Mouse (Mus musculus) hindbrain, embryonic 11.5 days (tissue): ENCODE measurements around the gene Eif5a. TPM values are rescaled to one million over a fixed set of nuclear protein-coding genes. Genes with fewer than 3 reads are reported as not detected.

Experiments used
- ATAC-seq: fragments of 200-750 bp; cut with Nextera tagmentation; 2 replicates; pipeline ENCODE4 v1.8.0; 2017; ENCODE audit warnings: mild to moderate bottlenecking, moderate TSS enrichment, moderate library complexity; ENCODE audit not compliant: low FRiP score
- DNase-seq: peaks from one replicate; pipeline ENCODE4 v3.0.0-alpha.2; 2015; ENCODE audit warnings: low spot score
- H3K27ac ChIP-seq: fragments of 300-500 bp; sonication (generic); 2 replicates; pipeline ENCODE4 v1.5.1; 2014; ENCODE audit warnings: mild to moderate bottlenecking, low read depth, low read length
- H3K27me3 ChIP-seq: fragments of 300-500 bp; sonication (generic); 2 replicates; pipeline ENCODE4 v1.6.1; 2014; ENCODE audit warnings: mild to moderate bottlenecking, low read length, moderate library complexity, mixed read lengths; ENCODE audit not compliant: control insufficient read depth, insufficient read depth
- H3K36me3 ChIP-seq: fragments of 300-500 bp; sonication (generic); 2 replicates; pipeline ENCODE4 v1.6.1; 2014; ENCODE audit warnings: mild to moderate bottlenecking, low read length, moderate library complexity, mixed read lengths; ENCODE audit not compliant: control insufficient read depth, insufficient read depth
- H3K4me1 ChIP-seq: fragments of 300-500 bp; sonication (generic); replicated peaks from 2 replicates; pipeline ENCODE4 v1.6.1; 2014; ENCODE audit warnings: low read length, mixed read lengths; ENCODE audit not compliant: control insufficient read depth, insufficient read depth
- H3K4me2 ChIP-seq: fragments of 300-500 bp; sonication (generic); replicated peaks from 2 replicates; pipeline ENCODE4 v1.6.1; 2014; ENCODE audit warnings: mild to moderate bottlenecking, low read depth, low read length
- H3K4me3 ChIP-seq: fragments of 300-500 bp; sonication (generic); 2 replicates; pipeline ENCODE4 v1.5.1; 2014; ENCODE audit warnings: low read depth, low read length
- H3K9ac ChIP-seq: fragments of 300-500 bp; sonication (generic); 2 replicates; pipeline ENCODE4 v1.6.1; 2014; ENCODE audit warnings: low read depth, low read length
- H3K9me3 ChIP-seq: fragments of 300-500 bp; sonication (generic); 2 replicates; pipeline ENCODE4 v1.6.1; 2016; ENCODE audit warnings: low read length; ENCODE audit not compliant: control insufficient read depth
- WGBS: fragments of 180-500 bp; shearing (Covaris S2); extraction: QIAGEN DNeasy Blood & Tissue Kit; methylation state at CpG from one replicate; pipeline ENCODE4 v1.1.7; 2014; 5-methylcytosine and 5-hydroxymethylcytosine counted together
- polyA plus RNA-seq: library from polyadenylated mRNA; unstranded; fragments of >200 nt; fragmentation: Nextera tagmentation; extraction: Ambion mirVana; gene quantifications from 2 replicates; pipeline ENCODE4 v1.2.1, GENCODE M21; 2014

The Eif5a gene
- polyA plus RNA-seq, 1 experiment from 2014 or later, result 1,842 TPM

DNA sequence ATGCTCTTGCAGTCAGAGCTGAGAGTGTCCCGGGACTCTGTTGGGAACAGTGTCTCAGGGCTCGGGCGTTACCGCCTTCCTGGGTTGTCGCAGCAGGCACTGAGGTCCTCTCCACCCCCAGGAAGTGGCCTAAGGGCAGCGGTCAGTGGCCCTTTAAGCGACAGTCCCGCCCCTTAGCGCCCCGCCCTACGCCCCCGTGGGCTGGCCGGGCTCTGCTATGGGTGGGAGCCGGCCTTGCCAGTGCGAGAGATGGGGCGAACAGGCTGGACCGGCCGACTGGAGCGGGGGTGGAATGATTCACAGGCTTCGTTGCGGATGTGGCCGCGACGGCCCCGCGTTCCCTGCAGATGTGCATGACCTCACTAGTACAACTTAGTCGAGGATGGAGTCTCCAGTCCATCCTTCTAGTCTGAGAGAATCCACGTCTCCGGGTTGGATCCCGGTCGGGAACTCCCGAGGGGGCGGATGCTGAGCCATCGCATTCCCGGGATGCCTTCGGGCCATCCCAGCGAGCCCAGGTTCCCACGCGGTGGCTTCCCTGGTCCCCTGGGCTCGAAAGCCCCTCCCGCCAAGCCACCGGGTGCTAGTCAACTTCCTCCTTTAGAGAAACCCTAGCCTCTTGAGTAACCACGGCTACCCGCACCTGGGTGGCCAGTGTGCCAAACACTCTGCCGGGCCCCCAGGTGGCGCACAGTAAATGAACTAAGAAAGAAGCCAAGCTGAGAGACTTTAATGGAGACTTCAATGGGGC is 40.7 kb downstream of the Eif5a start, which contains the start of gene Kctd11:
Gene Kctd11, minus strand, starts transcription at position 554 of the 751 bp plus-strand sequence.
- whole genome bisulfite sequencing, result under 1% methylated on average over 45 of the region's 46 CpGs
- H3K4me2 ChIP-seq, result peak within 1 kb of the TSS; percentile 68
- peak within 1 kb of the TSS; percentile 61 for H3K9ac ChIP-seq
- H3K36me3 ChIP-seq, result no peaks in the 10 kb centered on the region
- no peaks in the 10 kb centered on the region for H3K27me3 ChIP-seq
- H3K27ac ChIP-seq, result peak within 1 kb of the TSS; percentile 67
- DNase-seq (peak; percentile 80), ATAC-seq (peak; percentile 73)
- no peaks in the 10 kb centered on the region for H3K9me3 ChIP-seq
- H3K4me3 ChIP-seq, result peak within 1 kb of the TSS; percentile 46
- H3K4me1 ChIP-seq, result no peaks in the 10 kb centered on the region; the same call in none of the 2 replicates

- H3K27ac ChIP-seq, result peak overlapping the region; percentile 67; the same call in 1 of the 2 replicates
- H3K9me3 ChIP-seq, result no peaks in the 10 kb centered on the region
- H3K36me3 ChIP-seq, result no peaks in the 10 kb centered on the region
- H3K9ac ChIP-seq, result peak overlapping the region; percentile 61; the same call in 1 of the 2 replicates
- H3K4me1 ChIP-seq, result no peaks in the 10 kb centered on the region; the same call in none of the 2 replicates
- WGBS, result under 1% methylated on average over 18 of the region's 18 CpGs
- peak overlapping the region; percentile 68 for H3K4me2 ChIP-seq
- ATAC-seq (peak; percentile 36; the same call in 1 of the 2 replicates), DNase-seq (peak; percentile 72)
- peak overlapping the region; percentile 46 for H3K4me3 ChIP-seq
- H3K27me3 ChIP-seq, result no peaks in the 10 kb centered on the region
These were observed 41.3 kb downstream of the Eif5a start for GRCm38 (mm10) chr11:69880506-69880852.

GRCm38 (mm10) chr11:69879711-69880110 is 42.0 kb downstream of the Eif5a start:
- Histone ChIP-seq H3K36me3 (no peaks in the 10 kb centered on the region), H3K9ac (no peak overlapping the region), H3K4me2 (peak overlapping the region; percentile 68), H3K27ac (no peak overlapping the region), H3K9me3 (no peaks in the 10 kb centered on the region), H3K4me1 (no peaks in the 10 kb centered on the region; the same call in none of the 2 replicates), H3K27me3 (no peaks in the 10 kb centered on the region), H3K4me3 (no peak overlapping the region)
- WGBS, result 58% methylated on average over 15 of the region's 15 CpGs
- DNase-seq (no peak), ATAC-seq (no peak)

GRCm38 (mm10) chr11:69878952-69879351 is 42.8 kb downstream of the Eif5a start:
- ATAC-seq, result no peak
- Histone ChIP-seq H3K27me3 (no peaks in the 10 kb centered on the region), H3K27ac (no peak overlapping the region), H3K9me3 (no peaks in the 10 kb centered on the region), H3K9ac (no peak overlapping the region), H3K36me3 (no peaks in the 10 kb centered on the region), H3K4me3 (peak overlapping the region; percentile 4; the same call in 1 of the 2 replicates), H3K4me1 (no peaks in the 10 kb centered on the region; the same call in none of the 2 replicates), H3K4me2 (no peak overlapping the region)
- WGBS, result 87% methylated on average over 6 of the region's 6 CpGs
- no peak for DNase-seq

- no peak overlapping the region for H3K4me2 ChIP-seq
- no peak overlapping the region for H3K27ac ChIP-seq
- H3K27me3 ChIP-seq, result no peaks in the 10 kb centered on the region
- DNase-seq (no peak), ATAC-seq (no peak)
- 80% methylated on average over 3 of the region's 3 CpGs for WGBS
- H3K9ac ChIP-seq, result no peak overlapping the region
- no peaks in the 10 kb centered on the region for H3K9me3 ChIP-seq
- no peaks in the 10 kb centered on the region; the same call in none of the 2 replicates for H3K4me1 ChIP-seq
- no peak overlapping the region for H3K4me3 ChIP-seq
- no peaks in the 10 kb centered on the region for H3K36me3 ChIP-seq
These were observed 43.4 kb downstream of the Eif5a start for GRCm38 (mm10) chr11:69878399-69878798.

DNA sequence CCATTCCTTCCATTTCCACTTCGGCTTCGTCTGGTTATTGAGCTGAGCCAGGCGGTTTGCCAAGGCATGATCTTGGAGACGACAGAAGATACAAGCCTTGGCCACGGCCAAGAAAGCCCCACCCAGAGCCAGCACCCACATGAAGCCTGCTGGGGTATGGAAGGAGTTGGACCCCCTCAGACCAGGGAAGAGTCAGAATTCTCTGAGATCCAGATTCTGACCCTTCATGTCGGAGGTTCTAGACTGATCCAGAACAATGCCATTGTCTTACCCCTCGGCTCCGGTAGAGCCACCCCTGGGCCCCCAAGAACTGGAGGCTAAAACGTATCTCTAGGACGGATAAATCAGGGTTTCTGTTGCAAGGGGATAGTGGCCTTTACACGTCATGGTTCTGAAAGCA is 43.9 kb downstream of the Eif5a start, which contains the start of gene Tmem95:
Gene Tmem95, minus strand, starts transcription at position 141 of the 400 bp plus-strand sequence.
- Histone ChIP-seq H3K36me3 (no peaks in the 10 kb centered on the region), H3K4me2 (peak within 1 kb of the TSS; percentile 30; the same call in 1 of the 2 replicates), H3K27me3 (no peaks in the 10 kb centered on the region), H3K9ac (no peak within 1 kb of the TSS), H3K9me3 (no peaks in the 10 kb centered on the region), H3K4me3 (peak within 1 kb of the TSS; percentile 4; the same call in 1 of the 2 replicates), H3K4me1 (no peaks in the 10 kb centered on the region; the same call in none of the 2 replicates), H3K27ac (no peak within 1 kb of the TSS)
- DNase-seq (no peak), ATAC-seq (no peak)
- WGBS, result 93% methylated on average over 11 of the region's 11 CpGs

GRCm38 (mm10) chr11:69876867-69877266 is 44.9 kb downstream of the Eif5a start:
- Histone ChIP-seq H3K36me3 (no peaks in the 10 kb centered on the region), H3K4me3 (no peak overlapping the region), H3K9me3 (no peaks in the 10 kb centered on the region), H3K9ac (no peak overlapping the region), H3K4me2 (peak overlapping the region; percentile 30; the same call in 1 of the 2 replicates), H3K27me3 (no peaks in the 10 kb centered on the region), H3K27ac (no peak overlapping the region), H3K4me1 (no peaks in the 10 kb centered on the region; the same call in none of the 2 replicates)
- peak; percentile 88 for DNase-seq
- peak; percentile 31; the same call in 1 of the 2 replicates for ATAC-seq
- 3% methylated on average over 12 of the region's 12 CpGs for WGBS

DNA sequence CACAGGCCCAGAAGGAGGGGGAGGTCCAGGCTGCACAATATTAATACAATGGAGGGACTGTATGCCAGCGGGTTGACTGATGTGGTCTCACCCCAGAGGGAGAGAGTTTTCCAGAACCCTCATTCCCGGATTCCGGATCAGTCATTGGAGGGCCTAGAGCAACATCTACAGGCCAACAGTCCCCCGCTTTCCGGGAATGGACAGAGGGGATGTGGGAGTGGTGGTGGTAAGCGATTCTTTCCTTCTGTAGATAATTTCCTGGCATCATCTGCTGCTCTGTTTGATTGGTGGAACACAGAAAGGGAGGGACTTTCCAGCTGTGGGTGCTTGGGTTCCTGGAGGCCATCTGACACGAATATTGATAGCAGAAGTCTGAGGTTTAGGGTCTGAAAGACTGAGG is 45.6 kb downstream of the Eif5a start:
- Histone ChIP-seq H3K27me3 (no peaks in the 10 kb centered on the region), H3K27ac (no peak overlapping the region), H3K4me3 (no peak overlapping the region), H3K36me3 (no peaks in the 10 kb centered on the region), H3K9ac (no peak overlapping the region), H3K4me1 (no peaks in the 10 kb centered on the region; the same call in none of the 2 replicates), H3K4me2 (no peak overlapping the region), H3K9me3 (no peaks in the 10 kb centered on the region)
- ATAC-seq (no peak), DNase-seq (no peak)
- WGBS, result 71% methylated on average over 7 of the region's 7 CpGs
